Mouse (Mus musculus) lung, adult 2 months (tissue): ENCODE measurements at regions not wholly inside any gene's neighbourhood (a gene's known extent, or its start where the extent isn't known, plus 50 kb on each side); places are given as distances from the start of the nearest gene placed in this dataset.

Experiments used
- CTCF ChIP-seq: fragments of 200-500 bp; IDR thresholded peaks from 2 replicates; pipeline ENCODE4 v1.5.1; 2011; ENCODE audit warnings: mild to moderate bottlenecking, low read length, control low read depth; ENCODE audit not compliant: insufficient read depth
- POLR2A ChIP-seq: fragments of 200-500 bp; IDR thresholded peaks from 2 replicates; pipeline ENCODE4 v1.6.1; 2011; ENCODE audit warnings: low read depth, mild to moderate bottlenecking, control low read depth, low read length, borderline replicate concordance; ENCODE audit errors: extremely low read depth

GRCm38 (mm10) chr8:8762354-8762753 is 72.0 kb upstream of the Arglu1 start:
- TF ChIP-seq CTCF = no peak
- TF ChIP-seq POLR2A = no peak
